Mouse (Mus musculus): Measurements from ENCODE around the gene Hpd.

Hpd gene

GRCm38 (mm10) chr5:123133784-123134143 is 48.8 kb downstream of the Hpd start:
- DNase-seq = peak; percentile 72

GRCm38 (mm10) chr5:123133083-123133783 is 49.3 kb downstream of the Hpd start:
- peak; percentile 95 for DNase-seq

GRCm38 (mm10) chr5:123132308-123133071 is 50.0 kb downstream of the Hpd start, which contains the start of gene Rhof:
Gene Rhof, minus strand, starts transcription at chr5:123132692.
- DNase-seq = peak; percentile 88

GRCm38 (mm10) chr5:123130814-123131148 is 51.7 kb downstream of the Hpd start:
- no peak for DNase-seq

GRCm38 (mm10) chr5:123130030-123130813 is 52.3 kb downstream of the Hpd start:
- DNase-seq = no peak

- no peak for DNase-seq
Observed at GRCm38 (mm10) chr5:123129170-123129757, 53.3 kb downstream of the Hpd start.

- DNase-seq = peak; percentile 60
Observed at GRCm38 (mm10) chr5:123128426-123129169, 53.9 kb downstream of the Hpd start.

GRCm38 (mm10) chr5:123127031-123127430 is 55.5 kb downstream of the Hpd start:
- no peak for DNase-seq

GRCm38 (mm10) chr5:123125638-123126406 is 56.7 kb downstream of the Hpd start:
- DNase-seq = no peak

- DNase-seq = no peak
Observed at GRCm38 (mm10) chr5:123125105-123125504, 57.4 kb downstream of the Hpd start.

- DNase-seq = no peak
Observed at GRCm38 (mm10) chr5:123122181-123122580, 60.3 kb downstream of the Hpd start.
